Mouse (Mus musculus): ENCODE data around the gene Znrf2.
"Not testable (repeated sequence)": the region's sequence is repeated elsewhere in the genome, so short reads cannot be mapped to it uniquely, and the experiment has no call there.

Gene Znrf2

DNA sequence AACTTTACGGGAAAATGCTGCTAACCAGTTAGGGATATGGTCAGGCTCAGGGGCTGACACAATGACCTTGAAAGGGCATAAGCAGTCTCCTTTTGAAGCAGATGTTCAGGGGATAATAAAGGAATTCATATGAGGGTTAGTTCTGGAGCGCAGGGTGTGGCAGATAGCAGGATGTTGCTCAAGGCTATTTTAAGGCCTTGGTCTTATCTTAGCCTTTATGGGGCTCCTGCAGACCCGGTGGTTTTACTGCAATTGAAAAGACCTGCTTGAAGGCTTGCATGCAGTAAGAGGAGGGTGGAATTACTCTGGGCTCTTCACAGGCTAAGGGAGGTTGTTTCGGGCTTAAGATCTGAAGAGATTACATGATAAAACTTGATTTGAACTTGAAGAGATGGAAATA, 35.1 kb downstream of the Znrf2 start:
- no peak for DNase-seq

GRCm38 (mm10) chr6:54852669-54853068, 36.0 kb downstream of the Znrf2 start:
- no peak for DNase-seq

- DNase-seq = no peak
Observed at GRCm38 (mm10) chr6:54854859-54855258, 38.1 kb downstream of the Znrf2 start.

- no peak for DNase-seq
Observed at GRCm38 (mm10) chr6:54855801-54856583, 39.3 kb downstream of the Znrf2 start.

DNA sequence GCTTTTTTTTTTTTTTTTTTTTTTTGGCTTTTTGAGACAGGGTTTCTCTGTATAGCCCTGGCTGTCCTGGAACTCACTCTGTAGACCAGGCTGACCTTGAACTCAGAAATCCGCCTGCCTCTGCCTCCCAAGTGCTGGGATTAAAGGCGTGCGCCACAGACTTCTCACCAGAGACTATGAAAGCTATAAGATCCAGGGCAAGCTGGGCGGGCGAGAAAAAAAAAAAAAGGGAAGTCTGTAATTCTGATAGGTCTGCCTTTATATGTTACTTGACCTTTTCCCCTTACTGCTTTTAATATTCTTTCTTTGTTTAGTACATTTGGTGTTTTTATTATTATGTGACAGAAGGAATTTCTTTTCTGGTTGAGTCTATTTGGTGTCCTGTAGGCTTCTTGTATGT, 42.4 kb downstream of the Znrf2 start:
- not testable (repeated sequence) for DNase-seq

DNA sequence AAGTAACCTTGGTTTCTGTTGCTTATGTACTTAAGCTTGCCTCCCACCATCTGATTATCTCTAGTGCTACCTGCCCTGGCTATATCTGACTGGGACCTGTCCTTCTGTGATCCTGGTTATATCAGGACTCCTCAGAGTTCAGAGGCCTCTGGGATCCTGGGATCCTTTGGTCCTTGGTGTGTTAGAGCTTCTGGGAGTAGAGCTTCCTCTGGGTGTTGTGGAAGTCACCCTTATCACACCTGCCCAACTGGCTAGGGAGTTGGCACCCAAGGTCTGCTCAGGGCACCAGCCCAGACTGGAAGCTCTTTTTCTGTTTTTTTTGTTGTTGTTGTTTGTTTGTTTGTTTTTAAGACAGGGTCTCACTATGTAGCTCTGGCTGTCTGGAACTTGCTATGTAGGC, 43.5 kb downstream of the Znrf2 start:
- no peak for DNase-seq

- no peak for DNase-seq
Observed at GRCm38 (mm10) chr6:54866731-54867410, 50.2 kb downstream of the Znrf2 start.

- no peak for DNase-seq
Observed at GRCm38 (mm10) chr6:54867411-54867745, 50.7 kb downstream of the Znrf2 start.

- DNase-seq = no peak
Observed at GRCm38 (mm10) chr6:54873029-54873428, 56.3 kb downstream of the Znrf2 start.

GRCm38 (mm10) chr6:54876782-54877181, 60.1 kb downstream of the Znrf2 start:
- no peak for DNase-seq

- no peak for DNase-seq
Observed at GRCm38 (mm10) chr6:54877651-54878050, 60.9 kb downstream of the Znrf2 start.

- DNase-seq = no peak
Observed at GRCm38 (mm10) chr6:54878546-54878945, 61.8 kb downstream of the Znrf2 start.

GRCm38 (mm10) chr6:54880086-54880485, 63.4 kb downstream of the Znrf2 start:
- DNase-seq = no peak

DNA sequence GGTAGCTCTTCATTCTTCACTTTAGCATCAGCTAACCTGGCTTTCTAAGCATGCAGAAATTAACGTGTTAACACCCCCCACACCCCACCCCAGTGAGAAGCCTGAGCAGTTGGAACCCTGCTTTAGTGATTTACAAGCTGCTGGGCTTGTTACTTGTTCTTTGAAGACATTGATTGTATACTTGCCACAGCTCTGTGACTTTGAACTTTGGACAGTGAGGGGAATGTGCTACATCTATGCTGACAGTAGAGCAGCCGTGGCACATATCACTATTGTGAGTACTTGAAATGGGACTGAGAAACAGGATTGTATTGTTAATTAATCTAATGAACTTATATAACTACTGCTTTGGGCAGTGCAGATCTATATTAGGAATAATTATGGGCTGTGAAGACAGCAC, 66.7 kb downstream of the Znrf2 start:
- no peak for DNase-seq

- no peak for DNase-seq
Observed at GRCm38 (mm10) chr6:54886195-54886594, 69.5 kb downstream of the Znrf2 start.

- no peak for DNase-seq
Observed at GRCm38 (mm10) chr6:54890221-54890620, 73.5 kb downstream of the Znrf2 start.

- DNase-seq = no peak
Observed at GRCm38 (mm10) chr6:54891384-54891783, 74.7 kb downstream of the Znrf2 start.

DNA sequence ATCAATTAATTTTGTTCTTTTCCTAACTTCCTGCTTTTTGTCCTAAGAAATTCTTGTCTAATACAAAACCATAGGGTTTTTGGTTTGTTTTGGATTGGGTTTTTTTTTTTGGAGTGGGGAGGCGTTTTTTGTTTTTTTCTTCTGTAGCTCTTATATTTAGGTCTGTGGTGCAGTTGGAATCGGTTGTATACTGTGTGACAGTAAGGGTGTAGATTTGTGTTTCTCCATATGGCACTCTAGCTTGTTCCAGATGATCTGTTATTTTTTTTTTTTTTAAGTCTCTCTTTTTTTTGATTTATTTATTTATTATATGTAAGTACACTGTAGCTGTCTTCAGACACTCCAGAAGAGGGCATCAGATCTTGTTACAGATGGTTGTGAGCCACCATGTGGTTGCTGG, 83.5 kb downstream of the Znrf2 start:
- no peak for DNase-seq

- DNase-seq = no peak
Observed at GRCm38 (mm10) chr6:54902547-54902946, 85.8 kb downstream of the Znrf2 start.

- no peak for DNase-seq
Observed at GRCm38 (mm10) chr6:54906053-54907040, 89.6 kb downstream of the Znrf2 start.

GRCm38 (mm10) chr6:54914977-54915376, 98.3 kb downstream of the Znrf2 start:
- no peak for DNase-seq

- no peak for DNase-seq
Observed at GRCm38 (mm10) chr6:54916163-54916562, 99.4 kb downstream of the Znrf2 start.

DNA sequence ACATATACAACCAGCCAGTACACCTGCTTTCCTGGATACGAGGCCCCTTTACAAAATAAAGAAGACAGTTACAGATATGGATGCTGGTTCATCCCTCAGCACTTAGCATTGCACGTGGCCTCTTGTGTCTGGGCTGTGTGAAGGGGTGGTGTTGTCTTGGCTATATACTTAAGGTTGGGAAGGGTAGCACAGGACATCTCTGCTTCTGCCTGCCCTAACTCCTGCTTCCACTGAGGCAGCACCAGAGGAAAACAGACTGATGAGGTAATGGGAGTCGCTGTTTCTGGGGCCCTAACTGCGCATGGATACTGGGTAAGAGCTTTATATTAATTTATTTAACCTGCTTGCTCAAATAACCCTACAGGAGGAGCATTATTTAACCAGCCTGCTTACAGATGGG, 100.2 kb downstream of the Znrf2 start:
- no peak for DNase-seq
